Mouse (Mus musculus) thymus, adult 2 months (tissue): ENCODE data around the gene A130010J15Rik.

Experiments used
- CTCF ChIP-seq: fragments of 200-500 bp; IDR thresholded peaks from 2 replicates; pipeline ENCODE4 v1.5.1; 2012; ENCODE audit warnings: mild to moderate bottlenecking, control low read depth, low read length, moderate library complexity, borderline replicate concordance; ENCODE audit not compliant: control insufficient read depth, poor library complexity, insufficient read depth; ENCODE audit errors: extremely low read depth
- POLR2A ChIP-seq: fragments of 200-500 bp; IDR thresholded peaks from 2 replicates; pipeline ENCODE4 v1.6.1; 2012; ENCODE audit warnings: mild to moderate bottlenecking, low read length, control low read depth, moderate library complexity; ENCODE audit not compliant: control insufficient read depth, poor library complexity, insufficient read depth; ENCODE audit errors: extremely low read depth

GRCm38 (mm10) chr1:193167746-193168145, at the start of gene A130010J15Rik:
- TF ChIP-seq CTCF (no peak), POLR2A (no peak)
